ENCODE assay signal across 7 mouse cellular contexts in genomic region chr3:84814762-84815381, GRCm38 (mm10). TPM values are rescaled to one million over a fixed set of nuclear protein-coding genes. Genes with fewer than 3 reads are reported as not detected.
DNase-seq lines count a peak whose midpoint lies in the region; ATAC-seq and TF ChIP-seq lines count a peak whose summit lies in the region.

TSS of gene Fbxw7 (plus strand) at chr3:84815268.

- under 1% methylated on average over 48 of the region's 76 CpGs for WGBS in hindbrain, postnatal 0 days
- WGBS in limb, embryonic 12.5 days = 1% methylated on average over 70 of the region's 76 CpGs
- under 1% methylated on average over 59 of the region's 76 CpGs for WGBS in neural tube, embryonic 12.5 days

- peaks cover 4% of the 10 kb centered on the region for H3K4me1 ChIP-seq in testis, adult 2 months (ENCODE audit: control insufficient read depth, insufficient read depth, low read length)
- peaks cover 12% of the 10 kb centered on the region for H3K4me1 ChIP-seq in bone marrow macrophage, adult 2 months (ENCODE audit: control insufficient read depth, insufficient read depth, low read length)
- H3K4me1 ChIP-seq in hindbrain, postnatal 0 days (ENCODE audit: insufficient read depth, low read length) = peaks cover 4% of the 10 kb centered on the region; the same call in 1 of the 2 replicates
- peaks cover 20% of the 10 kb centered on the region for H3K4me1 ChIP-seq in limb, embryonic 12.5 days (replicated peaks)
- H3K4me1 ChIP-seq in neural tube, embryonic 12.5 days = peaks cover 19% of the 10 kb centered on the region

- TF ChIP-seq POLR2A in testis, adult 2 months (IDR thresholded peaks at IDR 0.05; ENCODE audit: control insufficient read depth, low read depth, low read length) = no peak
- TF ChIP-seq POLR2A in bone marrow macrophage, adult 2 months (IDR thresholded peaks at IDR 0.05; ENCODE audit: borderline replicate concordance, low read depth, low read length) = no peak

- peak within 1 kb of the TSS; percentile 85 for H3K27ac ChIP-seq in testis, adult 2 months (ENCODE audit: control insufficient read depth, insufficient read depth, low read depth, low read length)
- peak within 1 kb of the TSS; percentile 93 for H3K27ac ChIP-seq in bone marrow macrophage, adult 2 months (ENCODE audit: insufficient read depth, low read depth, low read length)
- H3K27ac ChIP-seq in hindbrain, postnatal 0 days = peak within 1 kb of the TSS; percentile 95
- peak within 1 kb of the TSS; percentile 92 for H3K27ac ChIP-seq in limb, embryonic 12.5 days
- peak within 1 kb of the TSS; percentile 89 for H3K27ac ChIP-seq in neural tube, embryonic 12.5 days

- peak within 1 kb of the TSS; percentile 100 for H3K4me2 ChIP-seq in hindbrain, postnatal 0 days (ENCODE audit: low read depth, low read length)
- H3K4me2 ChIP-seq in limb, embryonic 12.5 days = peak within 1 kb of the TSS; percentile 100
- H3K4me2 ChIP-seq in neural tube, embryonic 12.5 days (replicated peaks) = peak within 1 kb of the TSS; percentile 99

- intact Hi-C loops in gastrocnemius, postnatal 14 days (cut with DNase I; ENCODE audit: low total_unique reads) = no loop called here

- peak within 1 kb of the TSS; percentile 88 for H3K9ac ChIP-seq in hindbrain, postnatal 0 days (replicated peaks; ENCODE audit: low read length)
- H3K9ac ChIP-seq in limb, embryonic 12.5 days (replicated peaks) = peak within 1 kb of the TSS; percentile 89
- peak within 1 kb of the TSS; percentile 93 for H3K9ac ChIP-seq in neural tube, embryonic 12.5 days

- no peaks in the 10 kb centered on the region for H3K27me3 ChIP-seq in testis, adult 2 months (ENCODE audit: control insufficient read depth, insufficient read depth, low read length)
- H3K27me3 ChIP-seq in hindbrain, postnatal 0 days (ENCODE audit: insufficient read depth, low read length) = no peaks in the 10 kb centered on the region
- no peaks in the 10 kb centered on the region for H3K27me3 ChIP-seq in limb, embryonic 12.5 days
- H3K27me3 ChIP-seq in neural tube, embryonic 12.5 days (replicated peaks) = no peaks in the 10 kb centered on the region

- no peaks in the 10 kb centered on the region for H3K9me3 ChIP-seq in hindbrain, postnatal 0 days (ENCODE audit: low read length)
- no peaks in the 10 kb centered on the region for H3K9me3 ChIP-seq in limb, embryonic 12.5 days
- H3K9me3 ChIP-seq in neural tube, embryonic 12.5 days = no peaks in the 10 kb centered on the region

- peak; percentile 63 for ATAC-seq in hindbrain, postnatal 0 days
- peak; percentile 29 for ATAC-seq in limb, embryonic 12.5 days (ENCODE audit: insufficient number of reproducible peaks, insufficient read depth, low FRiP score, low TSS enrichment, low read depth)
- peak; percentile 56 for ATAC-seq in neural tube, embryonic 12.5 days (ENCODE audit: low FRiP score, low read depth)

- H3K4me3 ChIP-seq in testis, adult 2 months (ENCODE audit: control insufficient read depth, low read depth, low read length) = peak within 1 kb of the TSS; percentile 98
- peak within 1 kb of the TSS; percentile 96 for H3K4me3 ChIP-seq in bone marrow macrophage, adult 2 months (ENCODE audit: insufficient read depth, low read length)
- H3K4me3 ChIP-seq in hindbrain, postnatal 0 days (ENCODE audit: low read length) = peak within 1 kb of the TSS; percentile 99
- H3K4me3 ChIP-seq in limb, embryonic 12.5 days (replicated peaks) = peak within 1 kb of the TSS; percentile 97
- peak within 1 kb of the TSS; percentile 99 for H3K4me3 ChIP-seq in neural tube, embryonic 12.5 days

- DNase-seq in testis, postnatal 14 days (ENCODE audit: low spot score) = no peak
- peak; percentile 26 for DNase-seq in gastrocnemius, postnatal 14 days
- no peak for DNase-seq in hindbrain, postnatal 0 days (ENCODE audit: low spot score)

- TF ChIP-seq CTCF in testis, adult 2 months (IDR thresholded peaks at IDR 0.05; ENCODE audit: control insufficient read depth, insufficient read depth, insufficient replicate concordance, low read depth, low read length) = no peak
- no peak for TF ChIP-seq CTCF in bone marrow macrophage, adult 2 months (IDR thresholded peaks at IDR 0.05; ENCODE audit: low read depth, low read length)
- TF ChIP-seq CTCF in hindbrain, postnatal 0 days (IDR thresholded peaks at IDR 0.05; ENCODE audit: low read depth) = no peak

- no peaks in the 10 kb centered on the region for H3K36me3 ChIP-seq in testis, adult 2 months (ENCODE audit: control insufficient read depth, insufficient read depth, low read length)
- no peaks in the 10 kb centered on the region for H3K36me3 ChIP-seq in hindbrain, postnatal 0 days (ENCODE audit: insufficient read depth, low read length)
- peaks cover 6% of the 10 kb centered on the region; the same call in 1 of the 2 replicates for H3K36me3 ChIP-seq in limb, embryonic 12.5 days
- H3K36me3 ChIP-seq in neural tube, embryonic 12.5 days = no peaks in the 10 kb centered on the region

RNA-seq across cellular contexts. Expression of gene Fbxw7, which starts in this region (rescaled TPM):
- 10.9 and 11.7 TPM in 2 replicates for polyA plus RNA-seq in testis, adult 2 months (2012; rRNA removed)
- 10.2 and 10.6 TPM in 2 replicates for polyA plus RNA-seq in bone marrow macrophage, adult 2 months (2012; ENCODE audit: insufficient read depth, insufficient read length, missing spikeins)
- 10 to 100 TPM; 20.2 to 35.4 TPM for total RNA-seq in gastrocnemius, postnatal 14 days (2021)
- 40.6 and 40.7 TPM in 2 replicates for total RNA-seq in hindbrain, postnatal 0 days (2014; rRNA removed)
- polyA plus RNA-seq in hindbrain, postnatal 0 days (2015; fragmentation: Nextera tagmentation; extraction: Ambion mirVana) = 39.2 and 40.1 TPM in 2 replicates
- polyA plus RNA-seq in limb, embryonic 12.5 days (2016; fragmentation: Nextera tagmentation; extraction: Ambion mirVana) = 10.8 and 11.7 TPM in 2 replicates
- polyA plus RNA-seq in neural tube, embryonic 12.5 days (2016; fragmentation: Nextera tagmentation; extraction: Ambion mirVana) = 22.7 and 22.9 TPM in 2 replicates
